Mouse (Mus musculus): Measurements from ENCODE around the gene Rogdi.

The Rogdi gene

GRCm38 (mm10) chr16:4993276-4993675 is 20.1 kb downstream of the Rogdi start:
- DNase-seq (ENCODE audit: low read depth): no peak

- DNase-seq (ENCODE audit: low read depth): no peak
Measured at GRCm38 (mm10) chr16:4984717-4985116, 28.6 kb downstream of the Rogdi start.

- DNase-seq (ENCODE audit: low read depth): no peak
Measured at GRCm38 (mm10) chr16:4979755-4980380, 33.5 kb downstream of the Rogdi start.

- DNase-seq (ENCODE audit: low read depth): peak; percentile 24
Measured at GRCm38 (mm10) chr16:4978275-4979051, 34.9 kb downstream of the Rogdi start.

- no peak for DNase-seq (ENCODE audit: low read depth)
Measured at GRCm38 (mm10) chr16:4976180-4976579, 37.2 kb downstream of the Rogdi start.

- no peak for DNase-seq (ENCODE audit: low read depth)
Measured at GRCm38 (mm10) chr16:4974521-4974920, 38.8 kb downstream of the Rogdi start.

GRCm38 (mm10) chr16:4971626-4972025 is 41.7 kb downstream of the Rogdi start:
- DNase-seq (ENCODE audit: low read depth): no peak

GRCm38 (mm10) chr16:4969055-4969843 is 44.1 kb downstream of the Rogdi start:
- DNase-seq (ENCODE audit: low read depth): no peak

- no peak for DNase-seq (ENCODE audit: low read depth)
Measured at GRCm38 (mm10) chr16:4968426-4968825, 44.9 kb downstream of the Rogdi start.

GRCm38 (mm10) chr16:4965392-4966129 is 47.8 kb downstream of the Rogdi start:
- no peak for DNase-seq (ENCODE audit: low read depth)

- peak; percentile 16 for DNase-seq (ENCODE audit: low read depth)
Measured at GRCm38 (mm10) chr16:4964731-4965391, 48.5 kb downstream of the Rogdi start.

GRCm38 (mm10) chr16:4963797-4964709 is 49.3 kb downstream of the Rogdi start, which contains the start of gene Anks3:
Gene Anks3 (minus strand): TSS chr16:4964205.
- DNase-seq (ENCODE audit: low read depth): peak; percentile 97

- DNase-seq (ENCODE audit: low read depth): no peak
Measured at GRCm38 (mm10) chr16:4963346-4963745, 50.0 kb downstream of the Rogdi start.

GRCm38 (mm10) chr16:4960260-4960659 is 53.1 kb downstream of the Rogdi start:
- DNase-seq (ENCODE audit: low read depth): no peak
